Mouse (Mus musculus): ENCODE measurements around the gene Med29.

Gene Med29

DNA sequence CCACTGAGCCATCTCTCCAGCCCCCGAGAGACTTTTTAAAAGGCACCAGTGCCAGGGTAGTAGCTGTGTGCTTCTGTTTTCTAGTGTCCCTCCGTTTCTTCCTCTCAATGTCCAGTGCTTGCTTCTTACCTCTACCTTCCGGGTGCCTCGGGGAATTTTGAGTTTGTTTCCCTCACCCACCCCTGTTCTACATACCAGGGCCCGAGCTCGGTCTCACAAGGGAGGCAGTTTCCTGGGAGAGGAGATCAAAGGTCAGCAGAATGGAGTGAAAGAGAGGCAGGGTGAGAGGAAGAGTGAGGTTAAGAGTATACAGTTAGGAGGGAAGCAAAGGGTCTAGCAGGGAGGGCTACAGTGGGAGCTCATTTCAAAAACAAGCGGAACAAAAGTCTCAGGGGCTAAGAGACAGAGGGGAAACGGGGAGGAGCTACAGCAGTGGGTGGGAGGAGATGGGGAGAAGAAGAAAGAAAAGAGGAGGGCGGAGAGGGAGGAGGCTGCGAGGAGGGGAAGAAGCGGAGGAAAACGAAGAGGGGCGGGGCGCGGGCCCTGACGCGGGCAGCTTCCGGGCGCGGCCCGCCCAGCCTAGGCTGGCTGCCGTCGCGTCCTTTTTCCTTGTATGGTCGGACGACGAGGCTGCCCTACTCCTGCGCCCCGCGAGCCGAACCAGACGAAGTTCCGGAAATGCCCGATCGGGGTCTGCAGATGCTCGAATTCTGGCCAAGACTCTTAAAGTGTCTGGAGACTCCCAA lies 17.2 kb downstream of the Med29 start:
- DNase-seq (ENCODE audit: low read depth) = peak; percentile 97

- no peak for DNase-seq (ENCODE audit: low read depth)
Measured at GRCm38 (mm10) chr7:28374647-28375046, 17.9 kb downstream of the Med29 start.

DNA sequence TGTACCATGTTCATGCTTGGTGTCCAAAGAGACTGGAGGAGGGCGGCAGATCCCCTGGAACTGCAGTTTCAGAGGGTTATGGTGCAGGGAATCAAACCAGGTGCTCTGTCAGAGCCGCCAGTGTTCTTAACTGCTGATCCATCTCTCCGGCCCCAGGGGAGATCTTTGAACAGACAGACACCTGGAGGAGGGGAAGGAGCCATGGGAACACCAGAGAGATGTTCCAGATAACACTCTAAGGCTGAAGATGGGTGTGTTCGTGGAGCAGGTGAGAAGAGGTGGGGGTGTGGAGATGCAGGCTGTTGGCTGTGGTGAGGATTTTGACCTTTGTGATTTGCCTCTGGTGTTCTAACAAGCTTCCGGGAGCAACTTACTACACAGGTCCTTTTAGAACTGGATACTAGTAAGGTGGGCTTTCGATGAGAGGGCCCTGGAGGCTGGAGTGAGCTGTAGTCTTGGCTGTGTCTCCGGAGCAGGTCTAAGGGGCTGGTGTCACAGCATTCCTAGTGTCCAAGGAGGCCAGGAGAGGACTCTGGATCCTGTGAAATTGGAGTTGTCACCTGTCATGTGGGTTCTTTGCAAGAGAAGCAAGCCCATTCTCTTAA lies 18.5 kb downstream of the Med29 start:
- no peak for DNase-seq (ENCODE audit: low read depth)

DNA sequence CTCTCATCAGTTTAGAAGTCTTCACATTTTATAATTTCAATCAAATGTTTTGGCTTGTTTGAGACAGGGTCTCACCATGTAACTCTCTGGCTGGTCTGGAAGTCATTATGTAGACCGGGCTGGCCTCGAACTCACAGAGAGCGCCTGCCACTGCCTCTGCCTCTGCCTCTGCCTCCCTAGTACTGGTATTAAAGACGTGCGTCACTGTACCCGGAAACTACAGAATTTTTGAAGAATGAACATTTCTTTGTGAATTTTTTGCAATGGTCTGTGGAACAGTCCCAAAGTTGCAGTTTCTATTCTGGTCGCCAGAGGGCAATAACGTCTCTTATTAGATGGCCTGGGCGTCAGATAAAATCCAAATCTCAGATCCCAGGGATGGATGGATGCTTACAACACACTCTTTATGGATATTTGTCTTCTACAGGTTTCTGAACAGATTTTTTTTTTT lies 19.4 kb downstream of the Med29 start:
- peak; percentile 93 for DNase-seq (ENCODE audit: low read depth)

DNA sequence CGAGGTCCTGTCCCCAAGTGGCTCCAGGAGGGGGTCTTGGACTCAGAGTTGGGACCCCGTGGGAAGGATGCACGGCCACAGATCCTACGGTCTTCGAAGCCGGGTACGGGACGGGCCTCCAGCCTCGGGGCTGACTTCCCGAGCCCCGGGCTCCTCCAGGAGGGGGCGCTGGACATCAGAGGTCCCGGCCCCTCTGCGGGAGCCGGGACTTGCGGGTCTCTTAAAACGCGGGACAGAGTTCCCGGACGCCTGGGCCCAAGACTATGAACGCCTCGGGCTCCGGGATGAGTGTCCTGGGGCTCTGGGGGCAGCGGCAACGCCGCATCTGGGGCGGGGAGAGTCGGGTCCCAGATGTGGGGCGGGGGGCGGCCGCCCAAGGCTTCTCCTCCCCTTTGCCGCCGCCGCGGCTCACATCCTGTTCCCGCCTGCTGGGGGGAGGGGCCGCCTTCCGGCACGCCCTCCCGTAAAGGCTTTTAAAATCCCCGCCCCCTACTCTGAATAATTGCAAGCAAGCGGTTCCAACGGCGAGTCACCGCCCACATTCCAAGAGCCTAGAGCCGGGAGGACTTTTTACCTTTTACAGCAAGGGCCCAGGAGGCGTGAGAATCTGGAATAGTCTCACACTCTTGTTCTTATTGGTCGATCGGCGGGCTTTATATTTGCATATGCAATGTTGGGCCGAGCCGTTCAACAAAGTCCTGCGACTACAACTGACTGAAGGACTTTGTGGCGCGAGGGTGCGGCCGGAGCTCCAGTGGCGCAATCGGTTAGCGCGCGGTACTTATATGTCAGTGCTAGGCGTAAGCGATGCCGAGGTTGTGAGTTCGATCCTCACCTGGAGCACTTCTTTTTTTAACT lies 20.0 kb downstream of the Med29 start, which contains the start of gene Plekhg2:
Gene Plekhg2 (minus strand): TSS at position 349 of the 858 bp plus-strand sequence.
- DNase-seq (ENCODE audit: low read depth) = peak; percentile 100

GRCm38 (mm10) chr7:28371514-28371989 lies 21.0 kb downstream of the Med29 start:
- no peak for DNase-seq (ENCODE audit: low read depth)

DNA sequence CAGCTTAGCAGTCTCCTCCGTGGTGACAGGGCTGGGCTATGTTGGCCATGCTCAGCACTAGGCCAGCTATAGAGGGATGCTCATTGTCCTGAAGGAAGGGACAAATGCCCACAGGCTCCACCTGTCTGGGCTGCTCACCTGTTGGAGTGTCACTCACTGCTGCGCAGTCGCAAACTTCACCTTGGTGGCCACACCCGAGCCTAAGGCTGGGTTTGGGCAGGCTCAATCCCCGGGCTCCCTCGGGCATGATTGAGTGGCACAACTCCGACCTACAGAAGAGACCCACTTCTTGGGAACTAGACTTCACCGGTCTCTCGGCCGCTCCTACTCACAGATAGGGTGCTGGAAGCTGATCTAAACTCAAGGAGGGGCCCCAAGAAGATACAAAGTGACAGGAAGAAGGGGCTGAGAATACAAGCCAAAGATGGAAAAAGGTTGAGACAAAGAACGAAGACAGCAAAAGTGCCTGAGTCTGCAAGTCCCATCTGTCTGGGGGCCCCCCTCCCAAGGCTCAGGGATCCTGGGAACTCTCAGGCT lies 21.5 kb downstream of the Med29 start:
- DNase-seq (ENCODE audit: low read depth) = no peak

- DNase-seq (ENCODE audit: low read depth) = no peak
Measured at GRCm38 (mm10) chr7:28370051-28370450, 22.5 kb downstream of the Med29 start.

- no peak for DNase-seq (ENCODE audit: low read depth)
Measured at GRCm38 (mm10) chr7:28368276-28368920, 24.1 kb downstream of the Med29 start.

DNA sequence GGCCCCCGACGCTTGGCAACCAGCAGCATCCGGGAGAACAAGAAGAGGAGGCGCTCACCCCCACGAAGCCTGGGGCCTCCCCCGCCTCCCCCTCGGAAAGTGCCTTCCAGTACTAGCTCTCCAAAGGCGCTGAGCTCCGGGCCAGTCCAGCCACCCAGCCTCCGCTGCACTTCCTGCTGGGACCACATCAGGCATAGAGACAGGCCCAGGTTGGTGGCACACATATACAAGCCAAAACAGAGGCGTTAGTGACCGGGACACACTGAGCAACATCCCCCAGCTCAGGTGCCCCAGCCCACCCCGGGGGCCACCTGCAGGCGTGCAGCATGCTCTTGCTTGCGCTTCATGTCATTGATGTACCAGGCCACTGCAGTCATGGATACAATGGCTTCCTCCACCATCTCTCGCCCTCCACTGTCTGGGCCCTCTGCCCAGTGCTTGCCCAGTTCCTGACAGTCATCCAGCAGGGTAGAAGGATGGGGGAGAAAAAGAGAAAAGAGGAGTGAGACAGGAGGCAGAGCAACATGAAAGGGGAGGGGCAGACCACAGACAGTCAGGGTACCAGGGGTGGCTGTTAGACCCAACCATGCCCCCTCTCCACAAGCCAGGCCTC lies 24.7 kb downstream of the Med29 start:
- DNase-seq (ENCODE audit: low read depth) = no peak

GRCm38 (mm10) chr7:28362441-28363060 lies 30.0 kb downstream of the Med29 start:
- DNase-seq (ENCODE audit: low read depth) = no peak

- no peak for DNase-seq (ENCODE audit: low read depth)
Measured at GRCm38 (mm10) chr7:28361647-28362341, 30.7 kb downstream of the Med29 start.

- DNase-seq (ENCODE audit: low read depth) = no peak
Measured at GRCm38 (mm10) chr7:28360291-28360690, 32.2 kb downstream of the Med29 start.

GRCm38 (mm10) chr7:28359854-28360253 lies 32.7 kb downstream of the Med29 start:
- no peak for DNase-seq (ENCODE audit: low read depth)

DNA sequence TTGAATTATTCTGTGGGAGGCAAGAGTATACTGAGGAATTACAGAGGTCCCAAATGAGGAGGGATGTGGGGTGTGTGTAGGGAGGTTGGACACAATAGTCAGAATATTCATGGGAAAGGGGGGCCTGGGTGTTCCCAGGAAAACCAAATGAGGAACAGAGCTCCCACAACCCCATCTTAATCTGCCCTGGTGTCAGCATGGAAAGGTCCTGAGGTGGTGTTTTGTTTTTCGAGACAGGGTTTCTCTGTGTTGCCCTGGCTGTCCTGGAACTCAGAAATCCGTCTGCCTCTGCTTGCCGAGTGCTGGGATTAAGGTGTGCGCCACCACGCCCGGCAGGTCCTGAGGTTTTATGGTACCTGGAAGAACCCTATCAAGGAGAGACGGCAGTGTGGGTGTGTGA lies 34.1 kb downstream of the Med29 start:
- DNase-seq (ENCODE audit: low read depth) = no peak

GRCm38 (mm10) chr7:28357984-28358383 lies 34.5 kb downstream of the Med29 start:
- peak; percentile 74 for DNase-seq (ENCODE audit: low read depth)

GRCm38 (mm10) chr7:28356981-28357380 lies 35.5 kb downstream of the Med29 start:
- DNase-seq (ENCODE audit: low read depth) = no peak

DNA sequence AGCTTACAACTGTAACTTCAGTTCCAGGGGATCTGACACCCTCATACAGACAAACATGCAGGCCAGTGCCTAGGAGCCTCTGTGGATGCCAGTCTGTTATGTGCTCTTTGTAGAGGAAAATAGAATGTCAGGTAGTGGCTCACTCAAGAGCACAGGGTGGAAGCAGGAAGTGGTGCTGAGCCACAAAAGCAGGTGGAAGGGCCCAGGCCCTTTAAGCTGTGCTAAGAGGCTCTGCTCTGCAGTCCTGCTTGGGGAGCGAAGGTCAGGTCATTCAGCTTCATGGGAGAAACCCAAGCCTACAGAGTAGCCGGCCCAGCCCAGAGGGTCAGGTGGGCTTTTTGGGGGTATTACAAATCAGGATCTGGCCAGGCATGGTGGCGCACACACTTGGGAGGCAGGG lies 37.3 kb downstream of the Med29 start:
- no peak for DNase-seq (ENCODE audit: low read depth)

GRCm38 (mm10) chr7:28354596-28354995 lies 37.9 kb downstream of the Med29 start:
- DNase-seq (ENCODE audit: low read depth) = no peak

GRCm38 (mm10) chr7:28354113-28354581 lies 38.4 kb downstream of the Med29 start:
- no peak for DNase-seq (ENCODE audit: low read depth)

Data from 416B (cell line).